Mouse (Mus musculus) midbrain, embryonic 12.5 days (tissue): ENCODE measurements at regions not wholly inside any gene's neighbourhood (a gene's known extent, or its start where the extent isn't known, plus 50 kb on each side); places are given as distances from the start of the nearest gene placed in this dataset. TPM values are rescaled to one million over a fixed set of nuclear protein-coding genes. Genes with fewer than 3 reads are reported as not detected.

Experiments
- ATAC-seq: fragments of 200-750 bp; cut with Nextera tagmentation; 2 replicates; pipeline ENCODE4 v1.8.0; 2017; ENCODE audit warnings: low read depth, moderate TSS enrichment, moderate library complexity; ENCODE audit not compliant: low FRiP score
- H3K27ac ChIP-seq: fragments of 300-500 bp; sonication (generic); replicated peaks from 2 replicates; pipeline ENCODE4 v1.5.1; 2016; ENCODE audit warnings: mild to moderate bottlenecking
- H3K27me3 ChIP-seq: fragments of 300-500 bp; sonication (generic); 2 replicates; pipeline ENCODE4 v1.6.1; 2016; ENCODE audit warnings: mild to moderate bottlenecking
- H3K36me3 ChIP-seq: fragments of 300-500 bp; sonication (generic); 2 replicates; pipeline ENCODE4 v1.6.1; 2016
- H3K4me1 ChIP-seq: fragments of 300-500 bp; sonication (generic); 2 replicates; pipeline ENCODE4 v1.6.1; 2016
- H3K4me2 ChIP-seq: fragments of 300-500 bp; sonication (generic); replicated peaks from 2 replicates; pipeline ENCODE4 v1.6.1; 2016; ENCODE audit warnings: mild to moderate bottlenecking, moderate library complexity
- H3K4me3 ChIP-seq: fragments of 300-500 bp; sonication (generic); 2 replicates; pipeline ENCODE4 v1.5.1; 2016; ENCODE audit warnings: mild to moderate bottlenecking
- H3K9ac ChIP-seq: fragments of 300-500 bp; sonication (generic); replicated peaks from 2 replicates; pipeline ENCODE4 v1.6.1; 2016; ENCODE audit warnings: mild to moderate bottlenecking, moderate library complexity
- H3K9me3 ChIP-seq: fragments of 300-500 bp; sonication (generic); 2 replicates; pipeline ENCODE4 v1.6.1; 2016; ENCODE audit warnings: mild to moderate bottlenecking
- WGBS: fragments of 180-500 bp; shearing (Covaris S2); methylation state at CpG from one replicate; pipeline ENCODE4 v1.1.7; 2016; 5-methylcytosine and 5-hydroxymethylcytosine counted together
- microRNA-seq: library from miRNA; unstranded; fragments of <30 nt; microRNA quantifications from one replicate; pipeline ENCODE4, GENCODE M21; 2017

- WGBS: 57% methylated on average over 5 of the region's 5 CpGs
- Histone ChIP-seq H3K27ac (no peak overlapping the region), H3K4me1 (no peaks in the 10 kb centered on the region), H3K27me3 (no peaks in the 10 kb centered on the region), H3K9me3 (no peaks in the 10 kb centered on the region), H3K36me3 (no peaks in the 10 kb centered on the region), H3K4me2 (no peak overlapping the region), H3K9ac (no peak overlapping the region), H3K4me3 (no peak overlapping the region)
- no peak for ATAC-seq
Measured at GRCm38 (mm10) chr13:10526470-10527207, 166.0 kb upstream of the Chrm3 start.

- no peak overlapping the region for H3K27ac ChIP-seq
- H3K36me3 ChIP-seq: no peaks in the 10 kb centered on the region
- no peak overlapping the region for H3K4me3 ChIP-seq
- no peaks in the 10 kb centered on the region for H3K9me3 ChIP-seq
- H3K9ac ChIP-seq: no peak overlapping the region
- no peak overlapping the region for H3K4me2 ChIP-seq
- no peaks in the 10 kb centered on the region for H3K4me1 ChIP-seq
- 22% methylated on average over 7 of the region's 7 CpGs for WGBS
- H3K27me3 ChIP-seq: no peaks in the 10 kb centered on the region
- no peak for ATAC-seq
Measured at GRCm38 (mm10) chr13:10504211-10504610, 143.6 kb upstream of the Chrm3 start.

- no peak overlapping the region for H3K4me2 ChIP-seq
- ATAC-seq: no peak
- H3K27ac ChIP-seq: no peak overlapping the region
- H3K9ac ChIP-seq: no peak overlapping the region
- H3K9me3 ChIP-seq: no peaks in the 10 kb centered on the region
- 92% methylated on average over 6 of the region's 6 CpGs for WGBS
- H3K27me3 ChIP-seq: no peaks in the 10 kb centered on the region
- H3K36me3 ChIP-seq: no peaks in the 10 kb centered on the region
- no peak overlapping the region for H3K4me3 ChIP-seq
- H3K4me1 ChIP-seq: no peaks in the 10 kb centered on the region
Measured at GRCm38 (mm10) chr13:10455323-10455722, 94.7 kb upstream of the Chrm3 start.

GRCm38 (mm10) chr13:10454667-10455066 is 94.0 kb upstream of the Chrm3 start:
- H3K27me3 ChIP-seq: no peaks in the 10 kb centered on the region
- H3K9me3 ChIP-seq: no peaks in the 10 kb centered on the region
- no peak overlapping the region for H3K27ac ChIP-seq
- no peak for ATAC-seq
- 91% methylated on average over 4 of the region's 4 CpGs for WGBS
- H3K36me3 ChIP-seq: no peaks in the 10 kb centered on the region
- no peak overlapping the region for H3K4me3 ChIP-seq
- no peak overlapping the region for H3K9ac ChIP-seq
- H3K4me1 ChIP-seq: no peaks in the 10 kb centered on the region
- H3K4me2 ChIP-seq: no peak overlapping the region

GRCm38 (mm10) chr13:10451057-10451456 is 90.4 kb upstream of the Chrm3 start:
- Histone ChIP-seq H3K4me1 (no peaks in the 10 kb centered on the region), H3K27ac (no peak overlapping the region), H3K9me3 (no peaks in the 10 kb centered on the region), H3K27me3 (no peaks in the 10 kb centered on the region), H3K9ac (no peak overlapping the region), H3K4me3 (no peak overlapping the region), H3K36me3 (no peaks in the 10 kb centered on the region), H3K4me2 (no peak overlapping the region)
- no peak for ATAC-seq
- 46% methylated on average over 3 of the region's 3 CpGs for WGBS

- Histone ChIP-seq H3K27me3 (no peaks in the 10 kb centered on the region), H3K36me3 (no peaks in the 10 kb centered on the region), H3K27ac (no peak overlapping the region), H3K4me1 (no peaks in the 10 kb centered on the region), H3K4me3 (no peak overlapping the region), H3K9ac (no peak overlapping the region), H3K4me2 (no peak overlapping the region), H3K9me3 (no peaks in the 10 kb centered on the region)
- ATAC-seq: no peak
- 88% methylated on average over 6 of the region's 6 CpGs for WGBS
Measured at GRCm38 (mm10) chr13:10449502-10449901, 88.9 kb upstream of the Chrm3 start.

GRCm38 (mm10) chr13:10447806-10448205 is 87.2 kb upstream of the Chrm3 start:
- Histone ChIP-seq H3K27ac (no peak overlapping the region), H3K4me1 (no peaks in the 10 kb centered on the region), H3K4me3 (no peak overlapping the region), H3K27me3 (no peaks in the 10 kb centered on the region), H3K9ac (no peak overlapping the region), H3K36me3 (no peaks in the 10 kb centered on the region), H3K4me2 (no peak overlapping the region), H3K9me3 (no peaks in the 10 kb centered on the region)
- no peak for ATAC-seq
- 83% methylated on average over 1 of the region's 1 CpGs for WGBS

- Histone ChIP-seq H3K27me3 (no peaks in the 10 kb centered on the region), H3K27ac (no peak overlapping the region), H3K9me3 (no peaks in the 10 kb centered on the region), H3K36me3 (no peaks in the 10 kb centered on the region), H3K9ac (no peak overlapping the region), H3K4me2 (no peak overlapping the region), H3K4me1 (no peaks in the 10 kb centered on the region), H3K4me3 (no peak overlapping the region)
- ATAC-seq: no peak
- 58% methylated on average over 3 of the region's 3 CpGs for WGBS
Measured at GRCm38 (mm10) chr13:10445679-10446078, 85.0 kb upstream of the Chrm3 start.

Small RNA genes in the stretch of these regions (microRNA-seq; reads per million reads assigned to microRNA genes)
- gene Gm23415: not detected
